Mouse (Mus musculus) CD4-positive, CD25-positive, alpha-beta regulatory T cell, adult 2 months (primary cell): ENCODE data around the gene Cnih1.
"Not testable (repeated sequence)": the region's sequence is repeated elsewhere in the genome, so short reads cannot be mapped to it uniquely, and the experiment has no call there.

Experiments used
- DNase-seq: peaks from one replicate; pipeline ENCODE4 v3.0.0-alpha.2; 2012; ENCODE audit warnings: low read depth, low spot score

Gene Cnih1

GRCm38 (mm10) chr14:46788505-46788901, 292 bp upstream of the Cnih1 start:
- DNase-seq = no peak

- DNase-seq = peak; percentile 5
Measured at GRCm38 (mm10) chr14:46787454-46787786, 791 bp downstream of the Cnih1 start.

GRCm38 (mm10) chr14:46785247-46785646, 3.0 kb downstream of the Cnih1 start:
- no peak for DNase-seq

- DNase-seq = peak; percentile 11
Measured at GRCm38 (mm10) chr14:46783327-46783926, 4.8 kb downstream of the Cnih1 start.

GRCm38 (mm10) chr14:46782187-46782828, 5.9 kb downstream of the Cnih1 start:
- DNase-seq = no peak

GRCm38 (mm10) chr14:46781086-46781485, 7.1 kb downstream of the Cnih1 start:
- no peak for DNase-seq

- DNase-seq = peak; percentile 34
Measured at GRCm38 (mm10) chr14:46779217-46779616, 9.0 kb downstream of the Cnih1 start.

GRCm38 (mm10) chr14:46778756-46779155, 9.5 kb downstream of the Cnih1 start:
- DNase-seq = no peak

GRCm38 (mm10) chr14:46770036-46770435, 18.2 kb downstream of the Cnih1 start:
- no peak for DNase-seq

- DNase-seq = no peak
Measured at GRCm38 (mm10) chr14:46767116-46767515, 21.1 kb downstream of the Cnih1 start.

- DNase-seq = peak; percentile 20
Measured at GRCm38 (mm10) chr14:46761186-46761585, 27.0 kb downstream of the Cnih1 start.

- peak; percentile 95 for DNase-seq
Measured at GRCm38 (mm10) chr14:46760355-46761029, 27.7 kb downstream of the Cnih1 start, which contains the start of gene Cdkn3. Cdkn3 (plus strand) TSS chr14:46760541.

GRCm38 (mm10) chr14:46759970-46760354, 28.2 kb downstream of the Cnih1 start:
- DNase-seq = no peak

GRCm38 (mm10) chr14:46757736-46758135, 30.5 kb downstream of the Cnih1 start:
- DNase-seq = no peak

GRCm38 (mm10) chr14:46755851-46756250, 32.4 kb downstream of the Cnih1 start:
- DNase-seq = no peak

GRCm38 (mm10) chr14:46754371-46754770, 33.8 kb downstream of the Cnih1 start:
- DNase-seq = not testable (repeated sequence)

- no peak for DNase-seq
Measured at GRCm38 (mm10) chr14:46745413-46745812, 42.8 kb downstream of the Cnih1 start.

GRCm38 (mm10) chr14:46742674-46743073, 45.5 kb downstream of the Cnih1 start:
- DNase-seq = no peak

- DNase-seq = not testable (repeated sequence)
Measured at GRCm38 (mm10) chr14:46737346-46737745, 50.9 kb downstream of the Cnih1 start.

GRCm38 (mm10) chr14:46736366-46736765, 51.8 kb downstream of the Cnih1 start:
- no peak for DNase-seq

- no peak for DNase-seq
Measured at GRCm38 (mm10) chr14:46734761-46735455, 53.3 kb downstream of the Cnih1 start.

- DNase-seq = no peak
Measured at GRCm38 (mm10) chr14:46734262-46734661, 53.9 kb downstream of the Cnih1 start.
